Mouse (Mus musculus): ENCODE measurements around the gene Dhx37.

The Dhx37 gene

GRCm38 (mm10) chr5:125364851-125365429 is 69.0 kb downstream of the Dhx37 start:
- DNase-seq (ENCODE audit: extremely low read depth, low read depth, low spot score) = no peak

GRCm38 (mm10) chr5:125363894-125364293 is 70.0 kb downstream of the Dhx37 start:
- no peak for DNase-seq (ENCODE audit: extremely low read depth, low read depth, low spot score)
